Mouse (Mus musculus): ENCODE results near the gene Hyal6.

The Hyal6 gene

DNA sequence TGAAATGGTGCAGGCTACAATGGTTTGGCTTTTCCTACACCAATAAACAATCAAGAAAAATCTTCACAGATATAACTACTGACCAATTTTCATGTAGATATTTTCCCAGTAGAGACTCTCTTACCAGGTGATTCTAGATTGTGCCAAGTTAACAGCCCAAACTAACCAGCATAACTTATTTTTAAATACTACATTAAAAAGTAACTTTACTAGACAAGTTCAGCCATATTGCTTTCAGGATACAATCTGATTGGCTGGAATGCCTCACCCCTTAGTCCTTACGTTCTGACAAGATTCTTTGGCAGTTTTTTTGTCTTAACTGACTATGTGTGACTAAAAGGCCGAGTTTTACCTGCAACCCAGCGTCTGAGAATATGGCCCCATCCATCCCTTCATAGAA, at the start of gene Hyal6:
Gene Hyal6 (plus strand): TSS at position 301 of the 400 bp plus-strand sequence.
- no peak for DNase-seq (ENCODE audit: low read depth, low spot score)

DNA sequence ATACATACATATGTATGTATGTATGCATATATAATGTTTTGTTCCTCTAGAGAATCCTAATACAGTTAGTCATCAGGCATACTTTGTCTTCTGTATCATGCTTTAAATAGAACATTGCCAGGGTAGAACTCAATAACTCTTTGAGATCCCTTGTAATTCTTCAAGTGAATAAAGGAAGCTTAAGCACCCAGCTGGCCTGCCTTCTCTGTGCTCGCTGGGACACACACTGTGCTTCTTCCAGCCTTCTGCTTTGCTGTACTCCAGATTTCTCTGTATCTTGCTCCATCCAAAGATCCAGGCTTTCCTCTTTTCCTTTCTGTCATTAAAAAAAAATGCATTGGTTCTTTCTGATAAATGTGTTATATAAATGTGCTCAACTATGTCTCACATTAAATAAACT, 45.2 kb upstream of the Hyal6 start:
- no peak for DNase-seq (ENCODE audit: low read depth, low spot score)

DNA sequence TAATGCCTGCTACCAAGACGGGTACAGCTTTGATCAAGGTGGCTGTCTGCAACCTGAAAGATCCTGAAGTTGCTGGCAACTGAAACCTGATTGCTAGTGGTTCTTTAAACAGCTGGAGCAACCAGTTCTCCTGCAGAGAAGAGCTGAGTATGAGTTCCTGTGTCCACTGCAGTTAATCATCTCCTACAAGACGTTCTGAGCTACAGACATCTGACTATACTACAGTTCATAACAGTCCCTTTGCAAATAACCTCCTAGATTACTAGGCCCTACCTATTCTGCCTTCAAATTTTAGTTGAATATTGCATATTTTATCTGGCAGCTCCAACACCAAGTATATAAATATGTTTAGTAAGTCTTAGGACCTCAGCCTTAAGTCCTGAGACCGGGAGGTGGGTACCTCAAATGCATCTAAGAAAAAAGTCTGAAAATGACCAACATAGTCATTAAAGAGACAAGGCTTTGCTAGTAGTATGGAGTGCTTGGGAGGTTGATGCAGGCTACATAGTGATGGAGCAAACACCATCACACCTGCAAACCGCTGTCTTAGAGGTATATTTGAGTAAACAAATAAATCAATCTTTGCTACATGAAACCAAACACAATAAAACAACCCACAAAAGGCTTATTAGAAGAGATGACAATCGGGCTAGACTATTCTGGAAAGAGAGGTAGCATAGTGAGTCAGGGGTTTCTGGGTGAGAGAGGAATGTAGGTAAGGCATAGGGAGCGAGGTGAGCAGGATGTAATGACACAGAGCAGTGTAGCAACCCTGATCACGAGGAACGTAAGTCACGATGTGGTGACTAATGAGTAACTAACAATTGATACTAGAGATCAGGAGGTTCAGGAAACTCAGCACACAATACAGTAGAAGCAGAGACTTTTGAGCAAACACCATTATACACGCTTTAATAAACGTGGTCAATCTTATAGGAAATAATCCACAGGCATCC, 38.3 kb upstream of the Hyal6 start:
- no peak for DNase-seq (ENCODE audit: low read depth, low spot score)

DNA sequence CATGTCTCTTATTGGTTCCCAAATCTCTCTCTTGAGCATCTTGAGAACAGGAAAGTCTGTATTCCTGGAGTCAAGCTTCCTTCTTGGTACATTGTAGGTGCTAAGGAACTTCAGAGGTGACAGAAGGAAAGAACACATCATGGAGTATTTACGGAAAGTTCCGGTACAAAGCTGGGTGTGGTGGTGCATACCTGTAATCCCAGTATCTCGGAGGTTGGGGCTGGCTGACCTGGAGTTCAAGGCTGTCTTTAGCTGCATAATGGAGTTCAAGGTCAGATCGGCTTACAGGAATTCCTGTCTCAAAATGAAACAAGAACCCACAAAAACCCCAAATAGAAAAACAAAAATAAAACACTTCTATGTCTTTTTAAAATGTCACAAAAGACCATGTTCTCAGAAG, 36.9 kb upstream of the Hyal6 start:
- no peak for DNase-seq (ENCODE audit: low read depth, low spot score)

DNA sequence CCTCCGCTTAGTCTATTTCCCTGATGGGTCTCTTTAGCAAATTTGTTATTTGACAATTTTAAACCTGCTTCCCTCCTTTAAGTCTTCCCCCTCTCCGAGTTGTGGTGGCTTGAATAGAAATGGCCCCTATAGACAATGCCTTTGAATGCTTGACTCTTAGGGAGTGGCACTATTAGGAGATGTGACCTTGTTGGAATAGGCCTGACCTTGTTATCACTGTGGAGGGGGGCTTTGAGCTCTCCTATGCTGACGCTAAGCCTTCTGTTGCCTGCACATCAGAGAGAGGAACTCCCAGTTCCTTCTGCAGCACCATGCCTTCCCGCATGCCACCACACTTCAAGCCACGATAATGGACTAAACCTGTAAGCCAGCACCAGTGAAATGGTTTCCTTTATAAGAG, 35.8 kb upstream of the Hyal6 start:
- no peak for DNase-seq (ENCODE audit: low read depth, low spot score)

DNA sequence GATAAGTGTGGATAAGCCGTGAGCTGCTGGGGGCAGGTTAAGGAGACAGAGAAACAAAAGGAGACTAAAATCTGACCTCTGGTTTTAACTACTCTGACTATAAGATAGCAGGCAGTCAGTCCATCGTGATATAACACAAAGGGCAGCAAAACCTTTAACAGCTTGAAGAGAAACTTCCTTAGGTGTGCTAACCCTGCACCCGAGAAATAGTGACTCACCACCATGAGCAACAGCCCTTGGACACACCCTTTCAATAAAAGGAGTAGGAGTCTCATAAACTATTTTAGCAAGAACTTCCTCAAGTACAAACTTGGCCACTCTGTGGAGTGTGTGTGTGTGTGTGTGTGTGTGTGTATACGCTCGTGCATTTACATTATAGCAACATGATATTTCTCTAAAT, 26.0 kb upstream of the Hyal6 start:
- no peak for DNase-seq (ENCODE audit: low read depth, low spot score)

DNA sequence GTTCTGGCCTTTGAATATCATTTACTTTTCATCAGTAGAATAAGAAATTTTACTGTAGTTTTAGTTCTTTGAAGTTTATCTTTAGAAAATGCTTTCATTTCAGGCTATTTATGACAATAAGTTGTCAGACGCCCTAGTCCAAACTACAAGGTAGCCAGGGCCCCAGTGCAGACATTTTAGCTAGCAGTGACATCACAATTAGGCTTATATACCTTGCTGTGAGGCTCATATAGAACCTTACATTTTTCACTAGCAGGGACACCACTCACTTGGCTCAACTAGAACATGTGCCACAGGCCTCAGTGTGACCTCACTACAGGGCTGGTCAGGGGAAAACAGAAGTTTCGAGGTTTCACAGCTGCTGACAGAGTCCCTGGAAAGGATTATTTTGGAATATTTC, 25.5 kb upstream of the Hyal6 start:
- no peak for DNase-seq (ENCODE audit: low read depth, low spot score)

DNA sequence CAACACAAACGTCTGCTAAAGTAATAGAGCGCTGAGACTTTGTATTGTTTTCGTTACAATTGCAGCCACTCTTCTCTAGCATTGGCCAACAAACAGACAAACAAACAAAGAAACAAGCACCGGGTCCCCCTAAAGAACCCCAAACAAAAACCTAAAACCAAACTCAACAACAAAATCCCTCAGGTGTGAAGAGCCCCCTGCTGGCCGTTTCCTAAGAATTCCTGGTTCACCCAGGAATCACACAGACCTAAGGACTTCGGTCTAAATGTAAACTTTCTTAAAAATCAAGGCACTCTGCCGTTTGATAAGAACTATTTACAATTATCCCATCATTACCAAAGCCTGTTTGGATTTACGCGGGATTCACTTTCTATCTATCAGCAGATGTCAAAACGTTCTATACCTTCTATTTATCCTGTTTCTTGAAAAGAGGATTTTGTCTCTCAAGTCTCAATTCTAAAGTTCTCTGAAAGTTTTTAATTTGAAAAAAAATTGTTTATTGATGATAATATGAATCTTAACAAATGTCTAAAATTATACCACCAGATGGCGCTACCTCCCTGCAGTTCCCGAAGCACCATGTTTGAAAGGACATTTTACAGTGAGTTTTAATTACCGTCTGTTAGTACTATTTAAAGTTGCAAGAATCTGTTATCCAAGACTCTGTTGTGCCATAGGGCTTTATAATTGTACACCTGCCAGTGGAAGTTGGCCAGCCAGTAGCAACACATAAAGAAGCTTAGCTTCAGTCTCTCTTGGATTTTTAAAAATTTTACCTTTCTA, 11.5 kb upstream of the Hyal6 start:
- DNase-seq (ENCODE audit: low read depth, low spot score) = peak; percentile 66

DNA sequence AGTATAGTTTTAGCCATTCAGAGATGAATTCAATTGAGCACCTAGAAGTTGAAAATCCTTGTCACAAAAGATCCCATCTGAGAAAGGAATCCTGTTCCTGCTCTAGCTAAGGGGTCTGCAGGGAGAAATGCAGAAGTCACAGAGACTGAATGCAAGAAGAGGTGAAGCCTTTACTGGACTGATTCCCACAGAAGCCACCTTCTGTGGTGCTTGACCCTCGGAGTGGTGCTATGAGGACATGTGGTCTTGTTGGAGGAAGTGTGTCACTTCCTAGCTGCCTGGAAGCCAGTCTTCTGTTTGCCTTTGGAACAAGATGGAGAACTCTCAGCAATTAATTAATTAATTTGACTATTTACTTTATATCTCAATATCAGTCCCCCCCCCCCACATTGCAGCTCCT, 4.9 kb upstream of the Hyal6 start:
- no peak for DNase-seq (ENCODE audit: low read depth, low spot score)

DNA sequence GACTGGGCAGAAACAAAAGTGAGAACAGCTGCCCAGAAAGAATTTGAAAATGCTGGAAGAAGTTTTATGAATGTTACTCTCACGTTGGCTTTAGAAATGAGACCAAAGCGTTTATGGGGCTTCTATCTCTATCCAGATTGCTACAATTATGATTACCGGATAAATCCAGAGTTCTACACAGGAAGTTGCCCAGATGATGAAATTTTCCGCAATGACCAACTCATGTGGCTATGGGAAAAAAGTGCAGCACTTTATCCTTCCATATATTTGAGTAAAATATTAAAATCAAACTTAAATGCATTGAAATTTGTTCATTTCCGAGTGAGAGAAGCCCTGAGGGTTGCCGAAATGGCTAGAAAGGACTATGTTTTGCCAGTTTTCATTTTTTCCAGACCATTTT, 1.5 kb downstream of the Hyal6 start:
- DNase-seq (ENCODE audit: low read depth, low spot score) = no peak

DNA sequence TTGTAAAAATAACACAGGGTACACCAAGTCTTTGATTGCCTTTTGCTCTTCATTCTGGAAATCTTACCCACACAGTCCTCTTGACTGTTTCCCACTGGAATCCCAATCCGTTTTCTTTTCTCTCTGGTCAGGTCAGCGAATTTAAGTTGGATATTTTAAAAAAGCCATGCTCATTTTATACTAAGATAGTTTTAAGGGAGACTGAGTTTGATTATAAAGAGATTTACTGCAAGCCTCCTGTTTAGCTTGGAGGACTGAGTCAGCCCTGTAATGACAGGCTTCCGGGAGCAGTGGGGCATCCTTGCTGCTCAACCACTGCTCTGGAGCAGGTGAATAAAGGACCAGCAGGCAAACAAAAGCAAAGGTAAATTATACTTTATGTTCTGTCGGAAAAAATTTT, 15.0 kb downstream of the Hyal6 start, which contains the start of gene Hyal4:
Gene Hyal4 (plus strand): TSS at position 301 of the 400 bp plus-strand sequence.
- DNase-seq (ENCODE audit: low read depth, low spot score) = no peak

DNA sequence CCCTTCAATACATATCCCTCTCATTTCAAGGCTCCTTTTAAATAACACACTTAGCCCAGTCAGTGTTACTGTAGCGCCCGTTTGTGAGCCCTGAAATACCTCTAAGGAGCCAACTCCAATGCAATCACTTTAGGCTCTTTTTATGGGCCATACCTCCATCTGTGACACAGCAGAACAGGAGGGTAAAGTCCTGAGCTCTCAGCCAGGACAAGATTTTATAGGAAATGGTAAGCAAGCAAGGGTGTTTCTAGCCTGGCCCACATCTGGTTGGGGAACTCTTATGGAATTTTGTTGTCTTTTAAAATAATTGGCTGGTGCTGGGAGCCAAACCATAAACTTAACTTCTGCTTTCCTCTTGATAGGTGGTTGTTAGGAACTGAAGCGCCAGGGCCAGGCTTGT, 26.2 kb downstream of the Hyal6 start:
- no peak for DNase-seq (ENCODE audit: low read depth, low spot score)

DNA sequence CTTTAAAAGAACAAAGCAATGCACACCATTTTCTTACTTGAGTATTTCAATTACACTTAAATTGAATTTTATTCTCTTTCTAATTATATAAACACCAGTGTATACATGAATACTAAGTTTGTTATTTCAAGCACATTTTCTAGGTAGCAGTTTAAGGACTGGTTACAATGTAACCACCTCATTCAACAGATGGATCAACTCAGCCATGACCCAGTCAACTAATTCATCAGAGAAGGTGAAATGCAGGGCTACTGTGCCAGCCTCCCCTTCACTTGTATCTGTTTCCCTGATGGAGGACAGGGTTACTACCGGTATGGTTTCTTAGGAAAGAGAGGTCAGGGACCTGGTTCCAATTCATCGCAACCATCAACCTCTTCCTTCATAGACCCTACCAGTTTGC, 33.2 kb downstream of the Hyal6 start:
- DNase-seq (ENCODE audit: low read depth, low spot score) = no peak

DNA sequence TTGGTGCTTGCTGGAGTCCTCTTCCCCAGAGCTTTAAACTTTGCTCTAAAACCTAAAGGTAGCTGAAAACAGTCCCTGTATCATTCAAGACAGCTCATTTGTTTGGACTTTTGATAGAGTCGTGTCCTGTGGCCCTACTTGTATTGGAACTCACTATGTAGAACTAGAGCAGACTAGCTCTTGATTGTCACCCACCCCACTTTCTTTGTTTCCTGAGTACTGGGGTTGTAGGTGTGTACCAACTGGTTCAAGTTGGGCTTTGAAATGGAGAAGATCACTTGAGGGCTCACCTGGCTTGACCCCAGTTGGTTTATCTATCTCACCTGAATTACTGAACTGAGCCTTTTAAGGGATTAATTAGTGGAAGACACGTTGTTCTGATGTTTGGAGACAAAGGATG, 46.1 kb downstream of the Hyal6 start:
- DNase-seq (ENCODE audit: low read depth, low spot score) = no peak

DNA sequence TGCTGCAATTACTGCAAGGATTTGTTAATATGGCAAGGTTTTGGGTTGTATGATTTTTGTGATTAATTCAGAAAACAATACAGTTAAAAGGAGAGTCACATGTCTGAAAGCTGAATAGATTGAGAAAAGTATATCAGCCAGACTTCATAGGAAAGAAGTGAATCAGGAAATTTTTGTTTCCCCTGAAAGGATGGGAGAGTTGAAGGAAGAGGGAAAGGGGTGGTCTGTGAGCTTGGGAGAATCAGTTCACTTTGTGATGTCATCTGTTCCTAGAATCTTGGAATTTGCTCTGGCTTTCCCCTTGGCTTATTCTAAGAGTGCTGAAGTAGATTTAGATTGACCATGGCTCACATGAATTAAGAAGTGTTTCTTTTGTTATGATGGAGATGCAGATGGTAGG, 57.8 kb downstream of the Hyal6 start, which contains the start of gene Spam1:
Gene Spam1 (plus strand): TSS at position 301 of the 400 bp plus-strand sequence.
- DNase-seq (ENCODE audit: low read depth, low spot score) = no peak

Measured in A20 (cell line).